Mouse (Mus musculus) spleen, embryonic (tissue): ENCODE results near the gene Dolk.

Source experiments
- CTCF ChIA-PET: fragments of 350-600 bp; sonication (Branson Sonifier 250); formaldehyde crosslinking; loops from one replicate; lab custom pipeline; 2022; lab: Charles Lee

The Dolk gene

DNA sequence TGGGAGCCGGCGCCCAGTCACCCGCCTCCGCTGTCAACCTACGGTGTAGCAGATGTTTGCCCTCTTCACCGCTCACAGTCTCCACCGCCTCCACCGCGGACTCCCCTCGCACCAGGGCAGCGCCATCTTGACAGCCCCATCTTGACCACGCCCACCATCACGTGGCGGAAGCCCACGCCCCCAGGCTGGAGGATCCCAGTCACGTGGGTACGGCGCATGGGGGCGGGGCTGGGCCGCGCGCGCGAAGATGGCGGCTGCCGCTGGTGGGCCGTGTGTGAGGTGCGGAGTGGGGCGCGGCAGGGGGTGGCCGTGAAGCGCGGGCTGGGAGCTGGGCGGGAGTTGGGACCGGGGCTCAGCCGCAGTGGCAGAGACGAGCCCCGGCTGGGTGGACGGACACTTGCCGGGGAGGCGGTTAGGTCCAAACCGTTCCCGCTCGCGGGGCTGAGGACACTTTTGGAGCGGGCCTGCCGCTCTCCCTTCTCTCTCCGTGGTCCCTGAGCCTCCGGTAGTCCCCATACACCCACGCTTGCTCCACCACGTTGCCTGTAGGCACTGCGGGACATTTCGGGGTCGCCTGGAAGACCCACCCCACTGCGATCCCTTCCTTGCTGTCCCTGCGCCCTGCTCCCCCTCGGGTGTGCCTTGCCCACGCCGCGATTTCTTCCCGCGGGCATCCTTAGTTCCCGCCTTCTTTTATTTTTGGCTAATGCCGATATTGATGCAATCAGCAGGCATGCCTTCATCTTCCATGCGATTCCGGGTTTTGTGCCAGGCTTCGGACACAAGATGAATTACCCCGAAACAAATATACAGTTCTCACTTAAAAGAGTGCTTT lies at the start of gene Dolk, which contains the start of gene Nup188:
Gene Dolk, minus strand, starts transcription at position 143 of the 835 bp plus-strand sequence.
Gene Nup188, plus strand, starts transcription at position 206 of the 835 bp plus-strand sequence.
- CTCF ChIA-PET = no interaction called here

DNA sequence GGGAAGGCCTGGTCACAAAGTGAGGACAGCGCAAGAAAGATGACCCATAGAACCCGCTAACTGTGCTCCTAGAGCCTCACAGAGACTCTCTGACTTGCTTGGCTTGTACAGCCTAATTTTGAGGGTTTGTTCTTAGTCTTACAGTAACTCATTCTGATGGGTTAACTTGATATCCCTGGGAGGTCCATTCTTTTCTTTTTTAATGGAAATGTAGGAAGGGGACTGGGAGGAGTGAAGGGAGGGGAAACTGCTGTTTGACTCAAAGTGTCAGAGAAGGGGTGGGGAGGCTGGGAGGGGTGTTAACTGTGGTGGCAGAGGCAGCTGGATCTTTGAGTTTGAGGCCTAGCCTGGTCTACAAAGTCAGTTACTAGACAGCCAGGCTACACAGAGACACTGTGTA lies 49.2 kb upstream of the Dolk start:
- CTCF ChIA-PET = no interaction called here

DNA sequence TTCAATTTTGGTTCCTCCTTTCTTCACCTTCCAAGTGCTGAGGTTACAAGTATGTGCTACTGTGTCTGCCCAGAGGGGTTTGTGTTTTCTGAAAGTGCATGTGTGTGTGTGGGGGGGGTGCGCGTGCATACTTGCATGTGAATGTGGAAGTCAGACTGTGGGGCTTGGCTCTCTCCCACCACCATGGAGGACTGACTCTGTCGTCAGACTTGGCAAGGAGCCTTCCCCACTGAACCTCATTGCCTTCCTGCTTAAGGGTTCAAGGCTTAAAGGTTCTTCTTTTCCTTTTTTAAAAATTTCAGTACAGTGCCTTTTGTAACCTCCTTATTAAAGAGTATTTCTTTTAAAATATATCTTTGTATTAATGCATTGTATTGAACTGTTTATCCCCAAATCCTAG lies 42.7 kb upstream of the Dolk start:
- CTCF ChIA-PET = no interaction called here

DNA sequence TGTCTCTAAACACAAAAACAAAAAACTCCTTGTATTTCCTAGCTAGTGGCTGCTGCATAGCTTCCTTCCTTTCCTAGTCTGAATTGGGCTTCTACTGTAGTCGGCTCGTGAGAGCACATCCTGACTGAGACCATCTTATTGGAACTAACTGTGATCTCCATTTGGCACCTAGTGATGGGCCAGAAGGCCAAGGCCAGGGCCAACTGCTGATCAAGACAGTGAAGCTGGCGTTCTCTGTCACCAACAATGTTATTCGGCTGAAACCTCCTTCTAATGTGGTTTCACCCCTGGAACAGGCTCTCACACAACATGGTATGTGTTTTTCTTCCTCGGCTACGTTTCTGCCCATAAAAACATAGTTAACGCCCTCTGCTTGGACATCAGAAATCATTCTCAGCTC lies 41.1 kb upstream of the Dolk start:
- CTCF ChIA-PET = no interaction called here

GRCm38 (mm10) chr2:30325296-30325695 lies 39.2 kb upstream of the Dolk start:
- CTCF ChIA-PET = no interaction called here

- CTCF ChIA-PET = no interaction called here
Observed at GRCm38 (mm10) chr2:30323111-30323510, 37.0 kb upstream of the Dolk start.

DNA sequence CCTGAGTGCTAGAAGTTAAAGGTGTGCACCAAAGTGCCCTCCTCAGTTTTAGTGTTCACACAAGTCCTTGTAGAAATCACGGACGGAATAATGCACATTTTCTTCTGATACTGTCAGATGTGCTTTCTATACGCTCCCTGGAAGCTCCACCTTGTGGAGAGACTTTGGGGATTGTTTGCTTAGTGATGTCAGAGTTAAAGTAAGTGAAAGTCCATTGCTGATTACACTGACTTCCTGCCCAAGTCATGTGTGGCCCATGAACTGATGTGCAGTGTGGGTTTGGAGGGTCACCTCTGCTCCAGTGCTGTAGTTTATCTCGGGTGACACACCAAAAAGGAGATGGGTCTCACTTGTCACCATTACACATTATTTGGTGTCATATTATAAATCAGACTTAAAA lies 33.1 kb upstream of the Dolk start:
- CTCF ChIA-PET = no interaction called here

DNA sequence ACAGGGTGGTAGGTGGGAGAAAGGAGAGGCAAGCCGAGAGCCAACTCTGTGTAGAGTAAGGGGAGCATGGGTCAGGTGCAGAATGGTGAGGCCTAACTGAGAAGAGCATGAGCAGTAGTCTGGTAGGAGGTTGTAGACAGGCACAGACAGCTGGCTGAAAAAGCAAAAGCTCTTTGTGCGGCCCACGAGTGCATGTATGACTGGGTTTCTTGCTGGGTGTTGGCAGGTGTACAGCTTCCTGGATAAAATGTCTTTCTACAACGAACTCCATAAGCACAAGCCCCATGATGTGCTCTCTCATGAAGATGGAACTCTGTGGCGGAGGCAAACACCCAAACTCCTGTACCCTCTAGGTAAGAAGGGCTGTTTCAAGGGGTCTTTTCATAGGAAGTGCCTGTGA lies 30.8 kb upstream of the Dolk start:
- CTCF ChIA-PET = no interaction called here

DNA sequence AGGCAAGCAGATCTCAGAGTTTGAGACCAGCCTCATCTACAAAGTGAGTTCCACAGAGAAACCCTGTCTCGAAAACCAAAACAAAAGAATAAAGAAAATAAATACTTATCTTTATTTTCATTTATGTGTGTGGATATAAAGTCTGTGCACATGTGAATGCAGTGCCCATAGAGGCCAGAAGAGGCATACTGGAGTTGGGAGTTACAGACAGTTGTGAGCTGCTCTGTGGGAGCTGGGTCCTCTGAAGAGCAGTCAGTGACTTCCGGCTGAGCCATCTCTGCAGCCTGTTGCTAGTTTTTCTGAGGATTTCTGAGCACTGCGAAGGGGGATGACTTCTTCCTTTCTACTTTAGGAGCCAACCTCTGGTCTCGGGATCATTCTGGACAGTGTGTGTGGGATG lies 30.0 kb upstream of the Dolk start:
- CTCF ChIA-PET = no interaction called here

GRCm38 (mm10) chr2:30311481-30311880 lies 25.3 kb upstream of the Dolk start:
- CTCF ChIA-PET = no interaction called here

DNA sequence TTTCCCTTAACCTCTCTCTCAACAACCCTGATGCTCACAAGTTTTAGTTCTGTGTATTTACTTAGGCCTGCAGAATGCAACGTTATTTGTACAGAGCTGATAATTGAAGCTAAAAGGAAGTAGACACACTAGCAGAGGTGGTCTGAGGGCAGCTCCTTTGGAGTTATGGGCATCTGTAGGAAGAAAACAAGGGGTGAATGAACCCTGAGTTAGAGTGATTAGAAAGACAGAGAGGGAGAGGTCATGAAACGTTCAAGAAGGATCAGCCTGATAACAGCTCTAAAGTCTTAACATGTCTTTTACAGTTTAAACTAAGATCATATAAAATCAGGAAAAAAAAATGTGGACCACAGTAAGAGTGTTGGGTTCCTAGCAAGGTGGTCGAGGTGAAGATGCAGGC lies 23.2 kb upstream of the Dolk start:
- CTCF ChIA-PET = no interaction called here

DNA sequence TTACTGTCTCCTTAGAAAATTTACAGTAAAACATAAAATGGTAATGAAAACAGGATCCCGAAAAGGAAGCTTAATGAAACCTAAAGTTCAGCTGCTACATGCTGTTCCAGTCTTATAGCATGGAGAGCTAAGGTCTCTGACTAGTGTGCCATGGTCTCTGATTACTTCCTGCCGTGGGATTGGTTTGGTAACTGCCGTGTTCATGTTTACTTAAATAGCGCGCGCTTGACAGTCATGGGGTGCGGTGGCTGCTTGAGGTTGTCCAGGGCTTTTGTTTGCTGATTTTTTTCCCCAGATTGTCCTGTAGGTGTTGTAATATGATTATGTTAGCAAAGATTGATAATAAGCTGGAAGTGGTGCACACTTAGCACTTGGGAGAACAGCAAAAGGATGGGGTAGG lies 20.0 kb upstream of the Dolk start:
- CTCF ChIA-PET = no interaction called here

DNA sequence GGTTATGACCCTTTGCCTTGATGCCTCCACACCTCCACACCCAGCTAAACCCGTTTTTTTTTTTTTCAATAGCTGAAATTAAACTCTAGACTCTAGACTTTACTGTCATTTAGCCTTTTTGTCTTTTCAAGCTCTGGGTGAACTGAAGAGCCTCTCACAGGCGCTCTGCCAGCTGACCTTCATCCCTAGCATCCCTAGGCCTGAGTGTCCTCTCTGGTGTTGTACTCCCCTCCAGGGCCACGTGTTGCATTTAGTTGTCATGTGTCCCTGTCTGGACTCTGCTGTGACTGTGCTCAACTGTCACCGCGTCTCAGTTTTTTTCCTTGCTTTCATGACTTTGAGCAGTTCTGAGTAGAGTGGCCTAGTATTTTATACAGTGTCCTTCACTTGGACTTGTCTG lies 13.8 kb upstream of the Dolk start:
- CTCF ChIA-PET = no interaction called here

GRCm38 (mm10) chr2:30299525-30299924 lies 13.4 kb upstream of the Dolk start:
- CTCF ChIA-PET = no interaction called here

GRCm38 (mm10) chr2:30287027-30287373 lies 866 bp upstream of the Dolk start:
- CTCF ChIA-PET = no interaction called here

- CTCF ChIA-PET = no interaction called here
Observed at GRCm38 (mm10) chr2:30285416-30286181, 535 bp downstream of the Dolk start.

DNA sequence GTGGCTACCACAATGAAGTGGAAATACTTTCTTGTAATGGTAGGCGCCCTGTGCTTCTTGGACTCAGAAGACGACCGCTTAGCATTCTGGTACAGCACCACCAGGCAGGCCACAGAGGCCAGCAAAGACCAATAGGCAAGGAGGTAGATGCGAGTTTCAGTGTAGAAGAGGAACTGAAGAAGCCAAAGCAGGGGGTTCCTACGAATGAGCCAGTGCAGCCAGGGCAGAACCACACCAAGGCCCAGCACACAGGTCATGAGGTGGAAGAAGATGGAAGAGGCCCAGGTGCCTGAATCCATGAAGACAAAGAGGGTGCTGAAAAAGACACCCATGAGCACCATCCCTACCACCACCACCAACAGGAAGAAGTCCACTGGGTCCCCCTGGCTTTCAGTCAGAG lies 1.1 kb downstream of the Dolk start:
- CTCF ChIA-PET = no interaction called here

- CTCF ChIA-PET = no interaction called here
Observed at GRCm38 (mm10) chr2:30283193-30283592, 2.9 kb downstream of the Dolk start.

DNA sequence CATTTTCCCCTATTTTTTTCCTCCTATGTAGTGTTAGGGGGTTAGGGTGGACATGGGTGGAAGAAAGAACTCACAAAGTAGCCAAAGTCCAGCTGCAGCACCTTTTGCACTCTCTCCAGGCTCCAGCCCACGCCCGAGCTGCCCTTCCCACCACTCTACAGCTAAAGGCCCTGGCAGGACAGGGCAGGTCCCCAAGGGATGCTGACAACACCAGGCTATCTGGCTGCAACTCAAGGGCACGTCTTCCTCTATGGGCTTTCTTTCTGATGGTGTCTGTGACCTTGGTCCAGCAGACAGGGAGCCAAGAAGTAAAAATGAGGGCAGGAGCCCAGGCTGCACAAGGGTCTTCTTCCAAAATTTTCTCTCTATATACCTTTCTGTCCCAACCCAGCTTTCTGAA lies 4.5 kb downstream of the Dolk start:
- CTCF ChIA-PET = interaction anchor here (0.7 kb wide), 1 partner anchor 360 kb away, joined by 5 read pairs; no protein-coding TSS in a partner anchor

GRCm38 (mm10) chr2:30280743-30281142 lies 5.4 kb downstream of the Dolk start, which contains the start of gene Gm28038:
Gene Gm28038, plus strand, starts transcription at chr2:30281043.
- CTCF ChIA-PET = no interaction called here

GRCm38 (mm10) chr2:30270134-30270533 lies 16.0 kb downstream of the Dolk start:
- CTCF ChIA-PET = no interaction called here

GRCm38 (mm10) chr2:30269241-30269990 lies 16.7 kb downstream of the Dolk start:
- CTCF ChIA-PET = interaction anchor here (0.6 to 1.1 kb wide), 2 partner anchors 16 to 444 kb away, joined by 3 read pairs; no protein-coding TSS in a partner anchor
